Mouse (Mus musculus) B cell, adult (primary cell): ENCODE measurements around the gene Il12b. TPM values are rescaled to one million over a fixed set of nuclear protein-coding genes. Genes with fewer than 3 reads are reported as not detected.

Experiments used
- total RNA-seq: library from RNA; stranded (reverse); gene quantifications from 4 replicates; pipeline ENCODE4 v1.2.4, GENCODE M21; 2023; ENCODE audit not compliant: inconsistent age

The Il12b gene
- total RNA-seq, result not detected in 4 replicates

GRCm38 (mm10) chr11:44399763-44400162 is at the start of gene Il12b:
TSS of gene Il12b (plus strand) at chr11:44400063.

Other genes with a start within 250 kb of the Il12b start
- gene Ublcp1, start 70.4 kb downstream of the Il12b start, total RNA-seq, result 100 to 114 TPM (median 112 TPM) in 4 replicates
- gene Rnf145, start 118.9 kb downstream of the Il12b start, total RNA-seq, result 250 to 268 TPM (median 253 TPM) in 4 replicates
- 417 to 471 TPM (median 460 TPM) in 4 replicates for gene Ebf1, start 217.3 kb downstream of the Il12b start, total RNA-seq